Mouse (Mus musculus): ENCODE measurements around the gene Tmem163. TPM values are rescaled to one million over a fixed set of nuclear protein-coding genes. Genes with fewer than 3 reads are reported as not detected.

Gene Tmem163
- 0.49 and 0.52 TPM in 2 replicates for polyA plus RNA-seq (2015; fragmentation: Nextera tagmentation; extraction: Ambion mirVana)

DNA sequence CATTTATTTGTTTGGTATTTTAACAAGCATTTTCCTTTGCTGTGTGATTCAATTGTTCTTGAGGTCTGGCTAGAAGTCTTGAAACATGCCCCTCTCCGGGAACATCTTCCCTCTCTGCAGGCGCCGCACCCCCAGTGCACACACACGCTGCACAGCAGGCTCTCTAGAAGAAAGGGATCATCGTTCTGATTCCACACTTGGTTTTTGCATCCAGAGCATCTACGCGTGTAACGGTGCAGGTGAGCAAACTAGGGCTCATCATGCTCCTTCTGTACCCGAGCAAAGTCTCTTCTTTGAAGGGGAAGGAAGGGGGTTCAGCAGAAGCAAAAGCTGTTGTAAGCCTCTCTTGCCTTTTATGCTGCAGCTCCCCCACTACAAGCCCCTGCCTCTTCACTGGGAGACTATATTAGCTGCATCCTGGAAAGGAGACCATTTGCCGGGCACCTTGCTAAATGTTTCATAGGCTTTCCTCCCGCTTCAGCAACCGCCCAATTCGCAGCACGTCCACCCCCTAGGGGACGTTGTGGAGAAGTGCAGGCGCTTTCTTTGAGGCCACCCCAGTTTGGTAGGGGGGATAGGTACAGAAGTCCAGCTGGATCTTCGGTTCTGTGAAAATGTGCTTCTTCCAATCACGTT lies at the start of gene Tmem163:
TSS of gene Tmem163 (minus strand) at position 51 of the 636 bp plus-strand sequence.

DNA sequence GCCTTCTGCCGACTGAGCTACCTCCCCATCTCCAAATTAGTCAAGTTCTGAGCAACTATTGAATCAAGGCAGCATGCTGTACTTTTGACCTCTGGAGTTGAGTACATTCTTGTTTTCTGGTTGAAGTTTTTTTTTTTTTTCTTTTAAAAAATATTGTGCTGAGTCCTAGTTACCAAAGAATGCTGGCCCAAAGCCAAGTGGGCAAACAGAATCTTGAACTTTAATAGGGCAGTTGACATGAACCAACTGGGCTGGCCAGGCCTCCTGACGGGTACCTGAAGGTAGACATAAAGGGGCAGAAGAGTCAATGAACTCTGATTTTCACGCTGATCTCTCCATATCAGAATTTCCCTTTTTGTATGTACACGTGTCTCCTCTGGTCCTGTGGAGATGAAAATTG lies 49.7 kb upstream of the Tmem163 start, which contains the start of gene Acmsd:
TSS of gene Acmsd (plus strand) at position 318 of the 400 bp plus-strand sequence.

Other genes starting within 250 kb of the Tmem163 start
- gene Acmsd, start 49.9 kb upstream of the Tmem163 start, polyA plus RNA-seq (2015; fragmentation: Nextera tagmentation; extraction: Ambion mirVana), result 0.35 TPM in 1 of 2 replicates, not detected in the other
- gene Ccnt2, start 94.6 kb upstream of the Tmem163 start, polyA plus RNA-seq (2015; fragmentation: Nextera tagmentation; extraction: Ambion mirVana), result 20.4 and 38.8 TPM in 2 replicates
- gene Map3k19, start 175.5 kb upstream of the Tmem163 start, polyA plus RNA-seq (2015; fragmentation: Nextera tagmentation; extraction: Ambion mirVana), result not detected in 2 replicates
- 13.6 and 22.2 TPM in 2 replicates for gene Rab3gap1, start 189.2 kb upstream of the Tmem163 start, polyA plus RNA-seq (2015; fragmentation: Nextera tagmentation; extraction: Ambion mirVana)

All from adrenal gland, postnatal 0 days (tissue).